Mouse (Mus musculus) G1E (cell line): Measurements from ENCODE around the gene Stoml3.

ENCODE experiments used
- CTCF ChIP-seq: IDR thresholded peaks from 2 replicates; pipeline ENCODE4 v1.5.1; 2012; ENCODE audit warnings: low read depth, low read length, inconsistent platforms, mixed read lengths
- POLR2AphosphoS5 ChIP-seq: IDR thresholded peaks from 2 replicates; pipeline ENCODE4 v1.6.1; 2012; ENCODE audit warnings: low read depth, low read length, inconsistent platforms; ENCODE audit not compliant: insufficient replicate concordance
- TAL1 ChIP-seq: conservative IDR thresholded peaks from 2 replicates; pipeline ENCODE4 v1.6.1; 2012; ENCODE audit warnings: low read depth, low read length, inconsistent platforms, mixed read lengths

GRCm38 (mm10) chr3:53446801-53447200, 41.7 kb upstream of the Stoml3 start:
- TF ChIP-seq TAL1 = no peak
- no peak for TF ChIP-seq CTCF
- no peak for TF ChIP-seq POLR2AphosphoS5
